Mouse (Mus musculus): ENCODE results near the gene Gm4450.
A peak's percentile ranks its signal among the peaks of the same experiment; 100 is the strongest.
"Not testable (repeated sequence)": the region's sequence is repeated elsewhere in the genome, so short reads cannot be mapped to it uniquely, and the experiment has no call there.

Gene Gm4450

GRCm38 (mm10) chr3:98416426-98417250 is 40.3 kb downstream of the Gm4450 start:
- DNase-seq: no peak

- DNase-seq: no peak
Observed at GRCm38 (mm10) chr3:98414296-98414695, 42.6 kb downstream of the Gm4450 start.

- no peak for DNase-seq
Observed at GRCm38 (mm10) chr3:98413733-98414132, 43.2 kb downstream of the Gm4450 start.

- not testable (repeated sequence) for DNase-seq
Observed at GRCm38 (mm10) chr3:98410619-98411580, 46.0 kb downstream of the Gm4450 start.

GRCm38 (mm10) chr3:98407261-98407780 is 49.6 kb downstream of the Gm4450 start:
- DNase-seq: not testable (repeated sequence)

GRCm38 (mm10) chr3:98406569-98407144 is 50.3 kb downstream of the Gm4450 start:
- peak; percentile 30 to 48 for DNase-seq

GRCm38 (mm10) chr3:98405877-98406276 is 51.0 kb downstream of the Gm4450 start:
- not testable (repeated sequence) for DNase-seq

- DNase-seq: not testable (repeated sequence)
Observed at GRCm38 (mm10) chr3:98404268-98404895, 52.5 kb downstream of the Gm4450 start.
